Mouse (Mus musculus) limb, embryonic 14.5 days (tissue): ENCODE results near the gene Rheb. TPM values are rescaled to one million over a fixed set of nuclear protein-coding genes. Genes with fewer than 3 reads are reported as not detected.
"Not testable (repeated sequence)": the region's sequence is repeated elsewhere in the genome, so short reads cannot be mapped to it uniquely, and the experiment has no call there.

Experiments used
- ATAC-seq: fragments of 200-750 bp; cut with Nextera tagmentation; 2 replicates; pipeline ENCODE4 v1.8.0; 2017; ENCODE audit warnings: low read depth, moderate number of reproducible peaks, moderate TSS enrichment; ENCODE audit not compliant: low FRiP score
- DNase-seq: peaks from one replicate; pipeline ENCODE4 v3.0.0-alpha.2; 2015; ENCODE audit warnings: low spot score
- H3K27ac ChIP-seq: fragments of 300-500 bp; sonication (generic); replicated peaks from 2 replicates; pipeline ENCODE4 v1.5.1; 2014; ENCODE audit warnings: low read depth, mild to moderate bottlenecking, low read length, moderate library complexity, mixed read lengths
- H3K27me3 ChIP-seq: fragments of 300-500 bp; sonication (generic); 2 replicates; pipeline ENCODE4 v1.6.1; 2014; ENCODE audit warnings: low read length, mixed read lengths; ENCODE audit not compliant: control insufficient read depth, insufficient read depth
- H3K36me3 ChIP-seq: fragments of 300-500 bp; sonication (generic); 2 replicates; pipeline ENCODE4 v1.6.1; 2014; ENCODE audit warnings: mild to moderate bottlenecking, low read length, moderate library complexity, mixed read lengths; ENCODE audit not compliant: control insufficient read depth, insufficient read depth
- H3K4me1 ChIP-seq: fragments of 300-500 bp; sonication (generic); 2 replicates; pipeline ENCODE4 v1.6.1; 2014; ENCODE audit warnings: antibody characterized with exemption, low read length, mixed read lengths; ENCODE audit not compliant: control insufficient read depth, insufficient read depth
- H3K4me2 ChIP-seq: fragments of 300-500 bp; sonication (generic); replicated peaks from 2 replicates; pipeline ENCODE4 v1.6.1; 2014; ENCODE audit warnings: low read depth, mild to moderate bottlenecking, low read length, moderate library complexity; ENCODE audit not compliant: severe bottlenecking
- H3K4me3 ChIP-seq: fragments of 300-500 bp; sonication (generic); replicated peaks from 2 replicates; pipeline ENCODE4 v1.5.1; 2014; ENCODE audit warnings: low read length
- H3K9ac ChIP-seq: fragments of 300-500 bp; sonication (generic); 2 replicates; pipeline ENCODE4 v1.6.1; 2014; ENCODE audit warnings: mild to moderate bottlenecking, low read depth, low read length, moderate library complexity; ENCODE audit not compliant: severe bottlenecking
- H3K9me3 ChIP-seq: fragments of 300-500 bp; sonication (generic); 2 replicates; pipeline ENCODE4 v1.6.1; 2016; ENCODE audit warnings: low read length; ENCODE audit not compliant: control insufficient read depth
- POLR2A ChIP-seq: fragments of 200-500 bp; IDR thresholded peaks from 2 replicates; pipeline ENCODE4 v1.8.0; 2012; ENCODE audit warnings: inconsistent platforms, mild to moderate bottlenecking, moderate library complexity, borderline replicate concordance; ENCODE audit not compliant: insufficient read depth, insufficient read length; ENCODE audit errors: extremely low read depth
- WGBS: fragments of 180-500 bp; shearing (Covaris S2); extraction: QIAGEN DNeasy Blood & Tissue Kit; methylation state at CpG from one replicate; pipeline ENCODE4 v1.1.7; 2014; 5-methylcytosine and 5-hydroxymethylcytosine counted together
- polyA plus RNA-seq, 2 experiments: library from polyadenylated mRNA; depleted of rRNA in 1 of 2; stranded (reverse) in 1 of 2; unstranded in 1 of 2; fragments of >200 nt; fragmentation: Nextera tagmentation in 1 of 2; extraction: Ambion mirVana in 1 of 2; gene quantifications; 2 replicates each; pipeline versions ENCODE4 v1.2.1 to v1.2.3; 2012 to 2014

Gene Rheb
- polyA plus RNA-seq, 2 experiments = 85.7 to 210 TPM

DNA sequence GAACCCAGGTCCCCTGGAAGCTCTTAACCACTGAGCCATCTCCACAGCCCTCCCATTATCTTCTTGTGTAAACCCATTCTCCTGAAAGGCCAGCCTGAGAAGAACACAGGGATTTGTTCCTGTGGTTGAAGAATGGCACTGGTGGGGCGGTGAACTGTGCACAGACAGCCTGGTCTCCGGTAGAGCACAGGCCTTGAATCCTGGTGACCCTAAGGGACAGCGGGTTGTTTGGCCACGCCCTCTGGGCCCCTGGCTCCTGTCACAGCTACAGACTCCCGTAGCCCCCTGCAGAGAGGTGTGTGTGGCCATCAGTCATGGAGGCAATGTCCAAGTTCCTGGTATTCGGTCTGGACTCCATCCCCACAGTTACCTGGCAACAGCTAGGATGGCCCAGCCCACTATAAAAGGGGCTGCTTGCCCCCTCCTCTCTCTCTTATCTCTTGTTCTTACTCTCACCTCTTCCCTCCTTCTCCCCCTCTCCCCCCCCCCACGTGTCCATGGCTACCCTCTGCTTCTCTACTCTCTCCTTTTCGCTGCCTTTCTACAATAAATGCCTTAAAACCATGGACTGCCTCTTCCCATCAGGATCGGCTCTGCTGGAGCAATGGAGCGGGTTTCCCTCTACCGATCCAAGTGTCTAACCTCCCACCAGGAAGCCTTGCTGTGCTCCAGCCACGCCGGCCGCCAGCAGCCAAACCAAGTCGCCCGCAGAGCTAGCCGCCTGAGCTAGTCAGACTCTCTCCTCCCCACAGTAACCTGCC lies 64.2 kb downstream of the Rheb start:
- WGBS = 29% methylated on average over 17 of the region's 17 CpGs
- DNase-seq (no peak), ATAC-seq (no peak)
- peaks cover 3% of the 10 kb centered on the region; the same call in 1 of the 2 replicates for H3K4me1 ChIP-seq
- TF ChIP-seq POLR2A = no peak
- 0 out of 2 replicates have a peak overlapping the region, but pooled peaks have one; percentile 44 for H3K9ac ChIP-seq
- no peak overlapping the region for H3K27ac ChIP-seq
- H3K4me2 ChIP-seq = no peak overlapping the region
- no peak overlapping the region for H3K4me3 ChIP-seq
- no peaks in the 10 kb centered on the region for H3K9me3 ChIP-seq
- H3K36me3 ChIP-seq = no peaks in the 10 kb centered on the region
- H3K27me3 ChIP-seq = no peaks in the 10 kb centered on the region

DNA sequence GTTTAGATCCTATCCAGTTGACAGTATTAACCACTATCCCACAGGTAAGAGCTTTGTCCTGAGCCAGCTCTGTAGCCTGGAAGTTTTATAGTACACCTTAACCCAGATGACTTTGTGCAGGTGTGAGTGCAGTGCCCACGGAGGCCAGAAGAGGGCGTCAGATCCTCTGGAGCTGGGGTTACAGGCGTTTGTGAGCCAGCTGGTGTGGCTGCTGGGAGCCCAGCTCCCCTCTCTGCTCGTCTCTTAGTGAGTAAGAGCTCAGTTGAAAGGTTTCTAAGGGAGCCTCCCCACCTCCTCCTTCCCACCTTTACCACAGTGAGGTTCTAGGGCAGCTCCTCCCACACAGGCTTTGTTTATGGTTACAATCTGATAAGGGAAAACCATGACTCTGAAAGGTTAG lies 65.7 kb downstream of the Rheb start:
- peaks cover 3% of the 10 kb centered on the region; the same call in 1 of the 2 replicates for H3K4me1 ChIP-seq
- no peak overlapping the region for H3K4me2 ChIP-seq
- no peaks in the 10 kb centered on the region for H3K9me3 ChIP-seq
- DNase-seq (no peak), ATAC-seq (no peak)
- 61% methylated on average over 4 of the region's 4 CpGs for WGBS
- no peaks in the 10 kb centered on the region for H3K27me3 ChIP-seq
- TF ChIP-seq POLR2A = no peak
- no peaks in the 10 kb centered on the region for H3K36me3 ChIP-seq
- no peak overlapping the region for H3K4me3 ChIP-seq
- H3K9ac ChIP-seq = no peak overlapping the region
- H3K27ac ChIP-seq = no peak overlapping the region; the same call in 1 of the 2 replicates

DNA sequence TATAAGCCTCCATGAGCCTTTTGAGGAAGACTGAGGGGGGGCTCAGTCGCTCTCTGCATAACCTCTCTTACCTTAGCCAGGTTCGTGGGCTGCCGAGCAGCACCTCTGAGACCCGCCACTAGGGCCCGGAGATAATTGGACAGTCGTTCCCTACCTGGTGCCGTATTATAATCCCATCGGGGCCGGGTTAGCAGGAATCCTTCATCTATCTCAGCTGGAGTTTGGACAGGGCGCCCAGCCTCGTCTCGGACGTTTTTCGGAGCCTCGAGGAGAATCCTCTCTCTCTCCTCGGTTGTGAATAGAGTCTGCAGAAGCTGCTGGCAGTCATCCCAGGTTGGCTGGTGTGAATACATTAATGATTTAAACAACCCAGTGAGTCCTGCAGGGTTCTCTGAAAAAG lies 67.9 kb downstream of the Rheb start:
- not testable (repeated sequence) for H3K9me3 ChIP-seq, H3K4me2 ChIP-seq, H3K4me1 ChIP-seq, H3K27me3 ChIP-seq, H3K4me3 ChIP-seq, H3K27ac ChIP-seq, DNase-seq, H3K9ac ChIP-seq, ATAC-seq, H3K36me3 ChIP-seq
- WGBS = 92% methylated on average over 16 of the region's 16 CpGs

DNA sequence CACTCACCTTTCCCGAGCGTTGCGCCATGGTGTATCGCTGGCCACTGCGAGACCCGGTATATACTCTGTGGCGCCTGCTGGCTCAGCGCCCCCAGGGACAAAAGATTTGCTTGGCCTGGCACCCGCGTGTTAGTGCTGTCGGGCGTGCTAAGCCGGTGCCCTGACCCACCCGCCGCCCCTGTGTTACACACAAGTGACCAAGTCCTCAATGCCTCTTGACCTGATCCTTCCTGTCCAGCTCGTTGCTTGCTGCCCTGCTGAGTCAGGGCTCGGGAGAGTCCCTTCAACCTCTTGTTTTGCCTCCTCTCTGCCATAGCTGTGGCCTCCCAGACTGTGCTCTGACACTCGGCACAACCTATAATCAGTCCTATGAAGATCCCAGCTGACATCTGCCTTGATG lies 84.6 kb downstream of the Rheb start, which contains the start of gene Crygn:
Crygn (minus strand) TSS at position 193 of the 400 bp plus-strand sequence.
- TF ChIP-seq POLR2A = no peak

DNA sequence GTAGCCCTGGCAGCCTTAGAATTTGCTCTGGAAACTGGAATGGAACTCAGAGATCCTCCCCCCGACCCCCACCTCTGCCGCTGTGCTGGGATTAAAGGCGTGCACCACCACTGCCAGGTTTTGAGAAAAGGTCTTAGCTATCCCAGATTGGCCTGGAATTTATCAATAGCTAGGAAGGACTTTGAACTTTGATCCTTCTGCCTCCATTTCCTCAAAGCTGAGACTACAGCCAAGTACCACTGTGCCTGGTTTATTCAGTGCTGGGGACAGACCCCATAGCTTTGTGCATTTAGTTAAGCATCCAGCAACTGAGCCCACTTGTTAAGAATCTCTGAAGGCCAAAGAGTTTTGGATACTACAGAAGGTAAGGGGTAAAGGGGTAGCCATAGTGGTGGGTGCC lies 85.5 kb downstream of the Rheb start:
- TF ChIP-seq POLR2A = no peak
- H3K27me3 ChIP-seq = no peaks in the 10 kb centered on the region
- WGBS = 63% methylated on average over 3 of the region's 3 CpGs
- H3K9me3 ChIP-seq = no peaks in the 10 kb centered on the region
- H3K4me3 ChIP-seq = no peak overlapping the region
- no peak overlapping the region for H3K4me2 ChIP-seq
- no peaks in the 10 kb centered on the region for H3K36me3 ChIP-seq
- H3K4me1 ChIP-seq = peaks cover 6% of the 10 kb centered on the region
- no peak overlapping the region for H3K27ac ChIP-seq
- ATAC-seq (no peak), DNase-seq (no peak)
- H3K9ac ChIP-seq = no peak overlapping the region

More for the DNA sequence above, 84.6 kb downstream of the Rheb start, which contains the start of gene Crygn:
- no peaks in the 10 kb centered on the region for H3K9me3 ChIP-seq
- H3K9ac ChIP-seq = no peak within 1 kb of the TSS
- H3K27ac ChIP-seq = no peak within 1 kb of the TSS
- no peak within 1 kb of the TSS for H3K4me2 ChIP-seq
- H3K4me1 ChIP-seq = no peaks in the 10 kb centered on the region; the same call in 1 of the 2 replicates
- 39% methylated on average over 18 of the region's 18 CpGs for WGBS
- DNase-seq = peak; percentile 1
- no peak within 1 kb of the TSS for H3K4me3 ChIP-seq
- H3K27me3 ChIP-seq = no peaks in the 10 kb centered on the region
- no peaks in the 10 kb centered on the region for H3K36me3 ChIP-seq
- no peak for ATAC-seq

Other genes with a start within 250 kb of the Rheb start
- 91.5 and 93.6 TPM in 2 replicates for gene Smarcd3, start 218.2 kb downstream of the Rheb start, polyA plus RNA-seq (2012; rRNA removed)
- 52.7 and 59.6 TPM in 2 replicates for gene Smarcd3, start 218.2 kb downstream of the Rheb start, polyA plus RNA-seq (2014; fragmentation: Nextera tagmentation; extraction: Ambion mirVana)
- gene Nub1, start 157.1 kb downstream of the Rheb start, polyA plus RNA-seq (2012; rRNA removed) = 37.1 and 39.4 TPM in 2 replicates
- gene Nub1, start 157.1 kb downstream of the Rheb start, polyA plus RNA-seq (2014; fragmentation: Nextera tagmentation; extraction: Ambion mirVana) = 33.4 and 35.1 TPM in 2 replicates
- gene Wdr86, start 111.9 kb downstream of the Rheb start, polyA plus RNA-seq (2012; rRNA removed) = 37.5 and 59.4 TPM in 2 replicates
- 25.4 and 32.0 TPM in 2 replicates for gene Wdr86, start 111.9 kb downstream of the Rheb start, polyA plus RNA-seq (2014; fragmentation: Nextera tagmentation; extraction: Ambion mirVana)
- 0.09 TPM in 1 of 2 replicates, not detected in the other for gene Crygn, start 84.6 kb downstream of the Rheb start, polyA plus RNA-seq (2012; rRNA removed)
- 1.0 and 2.3 TPM in 2 replicates for gene Crygn, start 84.6 kb downstream of the Rheb start, polyA plus RNA-seq (2014; fragmentation: Nextera tagmentation; extraction: Ambion mirVana)